Mouse (Mus musculus) Patski (cell line): ENCODE data around the gene Ctsh. TPM values are rescaled to one million over a fixed set of nuclear protein-coding genes. Genes with fewer than 3 reads are reported as not detected.
"Not testable (repeated sequence)": the region's sequence is repeated elsewhere in the genome, so short reads cannot be mapped to it uniquely, and the experiment has no call there.

Experiments used
- ATAC-seq: fragments of 100-300 bp; one replicate; pipeline ENCODE4 v1.8.0; 2021
- CTCF ChIA-PET: fragments of 350-600 bp; sonication (Branson Sonifier 250); formaldehyde crosslinking; loops from one replicate; lab custom pipeline; 2022; ENCODE audit warnings: inconsistent platforms; lab: Charles Lee
- POLR2A ChIA-PET: fragments of 350-600 bp; sonication (Branson Sonifier 250); formaldehyde crosslinking; loops from one replicate; lab custom pipeline; 2022; ENCODE audit warnings: antibody characterized with exemption, inconsistent platforms; lab: Charles Lee
- DNase-seq: peaks from one replicate; pipeline ENCODE4 v3.0.0-alpha.2; 2011; ENCODE audit warnings: low read depth, low spot score
- H3K27me3 ChIP-seq: fragments of 371-371 bp; one replicate; pipeline ENCODE4 v1.5.1; 2021
- CTCF ChIP-seq: fragments of 100-300 bp; IDR thresholded peaks from one replicate; pipeline ENCODE4 v1.5.1; 2021
- in situ Hi-C: fragments of 300-500 bp; cut with MboI; formaldehyde crosslinking; loops from 3 replicates; pipeline ENCODE4 v1.11.1; 2018; ENCODE audit warnings: low pct_unique_long_range_greater_than_20kb, mixed read lengths
- polyA plus RNA-seq: library from polyadenylated mRNA; unstranded; gene quantifications from one replicate; pipeline ENCODE4 v1.2.3, GENCODE M21; 2021

Ctsh gene
- polyA plus RNA-seq, 1 experiment from 2014 or later = 6.5 TPM

- CTCF ChIA-PET = interaction anchor here (1.1 kb wide), 1 partner anchor 15 kb away, joined by 3 read pairs; no protein-coding TSS in a partner anchor
- no peaks in the 10 kb centered on the region for H3K27me3 ChIP-seq
- POLR2A ChIA-PET = no interaction called here
- TF ChIP-seq CTCF = no peak
- DNase-seq (no peak), ATAC-seq (no peak)
- in situ Hi-C loops = no loop called here
These were observed 2.8 kb downstream of the Ctsh start for GRCm38 (mm10) chr9:90056716-90057115.

- DNase-seq (no peak), ATAC-seq (no peak)
- CTCF ChIA-PET = no interaction called here
- POLR2A ChIA-PET = interaction anchor here (0.6 kb wide), 1 partner anchor 76 kb away, joined by 5 read pairs; no protein-coding TSS in a partner anchor
- no peak for TF ChIP-seq CTCF
- in situ Hi-C loops = no loop called here
- no peaks in the 10 kb centered on the region for H3K27me3 ChIP-seq
These were observed 6.0 kb downstream of the Ctsh start for GRCm38 (mm10) chr9:90059828-90060573.

- TF ChIP-seq CTCF = no peak
- DNase-seq (no peak), ATAC-seq (no peak)
- POLR2A ChIA-PET = interaction anchor here (0.6 kb wide), 1 partner anchor 76 kb away, joined by 5 read pairs; no protein-coding TSS in a partner anchor
- in situ Hi-C loops = no loop called here
- H3K27me3 ChIP-seq = no peaks in the 10 kb centered on the region
- CTCF ChIA-PET = no interaction called here
These were observed 6.6 kb downstream of the Ctsh start for GRCm38 (mm10) chr9:90060574-90060875.

GRCm38 (mm10) chr9:90060932-90061331, 7.0 kb downstream of the Ctsh start:
- DNase-seq, H3K27me3 ChIP-seq, CTCF ChIA-PET, ATAC-seq, in situ Hi-C loops: not testable (repeated sequence)
- POLR2A ChIA-PET = interaction anchor here (0.9 kb wide), 1 partner anchor 42 kb away, joined by 9 read pairs; no protein-coding TSS in a partner anchor

- no peak for ATAC-seq
- CTCF ChIA-PET = no interaction called here
- in situ Hi-C loops = no loop called here
- no peak for DNase-seq
- TF ChIP-seq CTCF = no peak
- POLR2A ChIA-PET = no interaction called here
- H3K27me3 ChIP-seq = no peaks in the 10 kb centered on the region
These were observed 13.4 kb downstream of the Ctsh start for GRCm38 (mm10) chr9:90067341-90067740.

GRCm38 (mm10) chr9:90068786-90069185, 14.8 kb downstream of the Ctsh start:
- TF ChIP-seq CTCF = no peak
- H3K27me3 ChIP-seq = no peaks in the 10 kb centered on the region
- in situ Hi-C loops = no loop called here
- POLR2A ChIA-PET = no interaction called here
- CTCF ChIA-PET = no interaction called here
- ATAC-seq (no peak), DNase-seq (no peak)

- H3K27me3 ChIP-seq = no peaks in the 10 kb centered on the region
- ChIA-PET CTCF (no interaction called here), POLR2A (no interaction called here)
- no peak for TF ChIP-seq CTCF
- DNase-seq (no peak), ATAC-seq (peak; percentile 82)
- in situ Hi-C loops = no loop called here
These were observed 15.5 kb downstream of the Ctsh start for GRCm38 (mm10) chr9:90069485-90069884.

GRCm38 (mm10) chr9:90070174-90070573, 16.2 kb downstream of the Ctsh start:
- CTCF ChIA-PET = no interaction called here
- DNase-seq (no peak), ATAC-seq (no peak)
- H3K27me3 ChIP-seq = no peaks in the 10 kb centered on the region
- in situ Hi-C loops = no loop called here
- no peak for TF ChIP-seq CTCF
- POLR2A ChIA-PET = no interaction called here

- no peak for TF ChIP-seq CTCF
- H3K27me3 ChIP-seq = no peaks in the 10 kb centered on the region
These were observed 21.4 kb downstream of the Ctsh start for GRCm38 (mm10) chr9:90075336-90075735.

GRCm38 (mm10) chr9:90076131-90076530, 22.2 kb downstream of the Ctsh start:
- no peaks in the 10 kb centered on the region for H3K27me3 ChIP-seq
- ChIA-PET POLR2A (interaction anchor here (1.1 kb wide), 1 partner anchor 9 kb away, joined by 3 read pairs; no protein-coding TSS in a partner anchor), CTCF (interaction anchor here (1.8 kb wide), 1 partner anchor 249 kb away, joined by 6 read pairs; no protein-coding TSS in a partner anchor)
- no peak for DNase-seq
- no peak for ATAC-seq
- in situ Hi-C loops = loop anchor here (5.0 kb wide), 1 partner anchor 249 kb away; no protein-coding TSS in a partner anchor
- no peak for TF ChIP-seq CTCF

More at GRCm38 (mm10) chr9:90075336-90075735, 21.4 kb downstream of the Ctsh start:
- no peak for ATAC-seq
- POLR2A ChIA-PET = no interaction called here
- CTCF ChIA-PET = interaction anchor here (1.8 kb wide), 1 partner anchor 248 kb away, joined by 6 read pairs; no protein-coding TSS in a partner anchor
- DNase-seq = no peak
- in situ Hi-C loops = loop anchor here (5.0 kb wide), 1 partner anchor 248 kb away; no protein-coding TSS in a partner anchor
